Mouse (Mus musculus) frontal cortex, adult 2 months (tissue): ENCODE measurements around the gene Agrp. TPM values are rescaled to one million over a fixed set of nuclear protein-coding genes. Genes with fewer than 3 reads are reported as not detected.
A peak's percentile ranks its signal among the peaks of the same experiment; 100 is the strongest.

Experiments used
- DNase-seq, 2 experiments: peaks; one replicate each; pipeline ENCODE4 v3.0.0; 2022; ENCODE audit warnings: low spot score in 1 of 2; ENCODE audit errors: extremely low spot score in 1 of 2
- polyA plus RNA-seq: library from polyadenylated mRNA; depleted of rRNA; stranded (reverse); fragments of >200 nt; gene quantifications from 2 replicates; pipeline ENCODE4 v1.2.3, GENCODE M21; 2012; rRNA removed

The Agrp gene
- polyA plus RNA-seq, 1 experiment = 0.36 TPM

- no peak for DNase-seq
Observed at GRCm38 (mm10) chr8:105522890-105523289, 114.3 kb downstream of the Agrp start.

DNA sequence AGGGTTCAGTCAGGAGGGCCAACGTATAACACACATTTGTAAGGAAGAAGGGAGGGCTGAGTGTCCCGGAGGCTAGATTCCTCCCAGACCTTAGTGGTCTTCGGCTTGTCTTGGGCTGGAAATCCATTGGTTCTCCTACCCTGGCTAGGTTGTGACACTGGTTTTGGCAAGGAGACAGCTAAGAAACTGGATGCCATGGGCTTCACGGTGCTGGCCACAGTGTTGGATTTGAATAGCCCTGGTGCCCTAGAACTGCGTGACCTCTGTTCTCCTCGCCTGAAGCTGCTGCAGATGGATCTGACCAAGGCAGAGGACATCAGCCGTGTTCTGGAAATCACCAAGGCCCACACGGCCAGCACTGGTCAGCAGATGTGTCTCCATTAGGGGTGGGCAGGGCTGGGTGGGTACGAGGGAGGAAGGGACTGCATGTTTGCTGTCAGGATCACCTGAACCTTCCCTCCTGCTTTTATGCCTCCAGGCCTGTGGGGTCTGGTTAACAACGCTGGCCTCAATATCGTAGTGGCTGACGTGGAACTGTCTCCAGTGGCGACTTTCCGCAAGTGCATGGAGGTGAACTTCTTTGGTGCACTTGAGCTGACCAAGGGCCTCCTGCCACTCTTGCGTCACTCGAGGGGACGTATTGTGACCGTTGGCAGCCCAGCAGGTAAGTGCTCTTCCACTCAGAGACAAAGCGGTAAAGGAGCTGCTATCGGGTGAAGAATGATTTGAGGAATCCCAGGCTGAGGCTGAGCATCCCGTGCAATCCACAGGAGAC lies 115.0 kb downstream of the Agrp start:
- DNase-seq = no peak

DNA sequence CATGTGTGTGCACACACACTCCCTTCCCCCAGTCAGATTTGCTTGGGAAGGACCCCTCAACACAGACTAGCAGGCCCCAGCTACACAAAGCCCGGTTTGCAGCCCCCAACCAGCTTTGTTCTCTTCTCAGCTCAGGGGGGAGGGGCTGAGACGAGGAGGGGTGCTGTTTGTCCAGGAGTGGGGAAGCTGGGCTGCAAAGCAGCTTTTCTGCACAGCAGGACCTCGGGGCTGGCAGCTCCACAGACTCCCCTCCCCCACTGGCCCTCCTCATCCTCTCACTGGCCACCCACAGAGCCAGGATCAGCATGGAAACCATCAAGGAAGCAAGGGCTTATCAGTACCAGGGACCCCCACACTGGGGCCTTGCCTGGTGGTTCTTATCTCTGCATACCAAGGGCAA lies 116.1 kb downstream of the Agrp start:
- DNase-seq = no peak

DNA sequence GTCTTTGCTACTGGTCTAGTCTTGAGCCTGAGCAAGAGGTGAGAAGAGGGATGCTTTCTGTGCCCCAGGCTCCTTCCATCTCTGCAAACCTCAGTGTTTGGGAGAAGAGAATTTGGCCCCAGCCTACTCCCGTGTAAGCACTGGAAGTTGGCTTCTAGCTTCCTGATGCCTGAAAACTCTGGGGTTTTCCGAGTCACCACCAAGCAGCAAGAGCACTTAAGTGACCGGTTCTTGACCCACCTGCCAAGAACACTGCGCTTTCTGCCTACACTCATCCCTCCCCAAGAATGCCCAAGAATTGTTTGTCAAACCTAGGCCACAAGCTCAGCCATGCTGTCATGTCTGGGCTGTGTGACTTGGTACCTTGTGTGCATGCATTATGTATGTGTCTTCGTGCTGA lies 116.7 kb downstream of the Agrp start:
- DNase-seq = no peak

- DNase-seq = no peak
Observed at GRCm38 (mm10) chr8:105519591-105519990, 117.6 kb downstream of the Agrp start.

- DNase-seq = peak in 1 of 2 experiments; percentile 40
Observed at GRCm38 (mm10) chr8:105518436-105519313, 118.5 kb downstream of the Agrp start, which contains the start of gene Hsd11b2. Hsd11b2 (plus strand) TSS chr8:105518755.

DNA sequence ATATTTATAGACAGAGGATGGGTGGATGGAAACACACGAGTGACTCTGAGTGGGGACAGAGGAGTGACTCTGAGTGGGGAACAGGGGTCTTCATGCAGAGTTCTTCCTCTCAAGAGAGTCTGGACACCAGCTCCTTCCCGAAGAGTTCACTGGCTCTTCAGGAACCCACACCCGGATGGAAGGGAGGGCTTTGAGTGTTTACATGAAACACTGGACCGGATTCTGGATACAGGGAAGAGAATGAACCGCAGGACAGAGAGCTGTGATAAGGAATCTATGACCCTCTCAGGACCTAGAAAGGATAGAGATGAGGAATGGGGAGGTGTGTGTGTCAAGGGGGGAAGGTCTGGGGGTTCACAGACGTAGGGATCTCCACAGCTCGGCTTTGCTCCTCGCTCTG lies 119.8 kb downstream of the Agrp start:
- no peak for DNase-seq

Other genes with a start within 250 kb of the Agrp start
- not detected in 2 replicates for gene Kctd19, start 223.9 kb downstream of the Agrp start, polyA plus RNA-seq
- 0.34 and 0.53 TPM in 2 replicates for gene Lrrc36, start 223.8 kb downstream of the Agrp start, polyA plus RNA-seq
- gene Tppp3, start 165.9 kb downstream of the Agrp start, polyA plus RNA-seq = 66.7 and 76.4 TPM in 2 replicates
- 75.3 and 75.7 TPM in 2 replicates for gene Zdhhc1, start 140.5 kb downstream of the Agrp start, polyA plus RNA-seq
- 0.21 and 0.22 TPM in 2 replicates for gene Hsd11b2, start 118.6 kb downstream of the Agrp start, polyA plus RNA-seq
- 334 and 339 TPM in 2 replicates for gene Atp6v0d1, start 71.3 kb downstream of the Agrp start, polyA plus RNA-seq
- 52.0 and 52.1 TPM in 2 replicates for gene Ripor1, start 32.1 kb downstream of the Agrp start, polyA plus RNA-seq
- gene Ctcf, start 825 bp downstream of the Agrp start, polyA plus RNA-seq = 34.9 and 37.1 TPM in 2 replicates
- gene Carmil2, start 48.9 kb upstream of the Agrp start, polyA plus RNA-seq = 33.6 and 37.2 TPM in 2 replicates
- gene Acd, start 63.7 kb upstream of the Agrp start, polyA plus RNA-seq = 42.5 and 46.0 TPM in 2 replicates
- gene Pard6a, start 63.8 kb upstream of the Agrp start, polyA plus RNA-seq = 49.5 and 57.0 TPM in 2 replicates
- 0.38 and 0.92 TPM in 2 replicates for gene 4933405L10Rik, start 70.3 kb upstream of the Agrp start, polyA plus RNA-seq
- gene Enkd1, start 70.8 kb upstream of the Agrp start, polyA plus RNA-seq = 15.6 and 16.0 TPM in 2 replicates
- 18.1 and 21.5 TPM in 2 replicates for gene Gfod2, start 121.3 kb upstream of the Agrp start, polyA plus RNA-seq
- 24.2 and 28.5 TPM in 2 replicates for gene Ranbp10, start 190.0 kb upstream of the Agrp start, polyA plus RNA-seq
- gene Tsnaxip1, start 190.3 kb upstream of the Agrp start, polyA plus RNA-seq = 0.17 TPM in 1 of 2 replicates, not detected in the other
- gene Cenpt, start 215.9 kb upstream of the Agrp start, polyA plus RNA-seq = 31.5 and 32.3 TPM in 2 replicates
- 47.0 and 47.1 TPM in 2 replicates for gene Thap11, start 217.7 kb upstream of the Agrp start, polyA plus RNA-seq
- 79.7 and 94.9 TPM in 2 replicates for gene Nutf2, start 223.2 kb upstream of the Agrp start, polyA plus RNA-seq
- gene Edc4, start 243.5 kb upstream of the Agrp start, polyA plus RNA-seq = 71.6 and 78.3 TPM in 2 replicates